Mouse (Mus musculus) fat pad, adult 2 months (tissue): Measurements from ENCODE around the gene Fez1.

Experiments used
- DNase-seq: peaks from one replicate; pipeline ENCODE4 v3.0.0-alpha.2; 2011; ENCODE audit warnings: low read depth, low spot score; ENCODE audit errors: extremely low read depth

The Fez1 gene

DNA sequence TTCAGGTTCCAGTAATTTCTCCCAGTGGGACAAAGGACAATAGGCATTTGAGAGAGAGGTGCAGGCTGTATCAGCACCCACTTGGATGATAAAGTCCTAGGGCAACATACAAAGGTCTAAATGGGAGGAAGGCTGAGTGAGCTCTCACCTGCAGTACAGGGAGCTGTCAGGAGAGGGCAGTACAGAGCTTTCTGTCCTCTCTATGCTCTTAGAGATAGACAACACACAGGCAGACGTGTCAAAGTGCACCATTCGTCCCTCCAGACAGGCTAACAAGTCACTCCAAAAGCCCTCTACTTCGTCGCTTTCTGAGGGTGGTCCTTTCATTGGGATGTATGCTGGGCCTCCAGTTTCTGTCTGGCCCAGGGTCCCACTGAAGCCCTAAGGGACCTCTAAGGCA is 68.9 kb downstream of the Fez1 start:
- DNase-seq, result no peak

DNA sequence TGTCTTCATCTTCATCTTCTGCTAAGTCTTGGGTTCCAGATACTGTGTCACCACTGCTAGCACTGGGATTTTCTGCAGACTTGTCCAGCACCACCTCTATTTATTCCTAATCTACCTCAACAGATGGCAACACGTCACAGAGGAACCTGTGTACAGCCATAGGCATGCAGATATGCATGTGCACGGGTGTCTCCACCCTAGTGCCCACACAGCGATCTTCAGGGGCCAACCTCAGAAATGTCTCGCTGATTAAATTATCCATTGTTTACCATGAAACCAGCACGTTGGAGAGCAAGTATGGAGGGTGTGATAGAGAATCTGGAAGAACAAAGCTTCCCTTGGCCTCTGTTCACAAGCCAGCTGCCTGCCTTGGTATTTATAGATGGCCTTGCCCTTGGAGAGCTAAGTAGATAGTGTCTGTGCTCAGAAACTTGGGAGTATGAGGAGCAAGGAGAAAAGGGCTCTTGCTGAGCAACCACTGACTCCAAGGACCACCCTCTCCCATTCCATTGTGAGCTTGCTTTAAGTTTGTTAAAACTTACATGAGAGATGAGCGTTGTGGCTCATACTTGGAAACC is 71.8 kb downstream of the Fez1 start:
- no peak for DNase-seq

DNA sequence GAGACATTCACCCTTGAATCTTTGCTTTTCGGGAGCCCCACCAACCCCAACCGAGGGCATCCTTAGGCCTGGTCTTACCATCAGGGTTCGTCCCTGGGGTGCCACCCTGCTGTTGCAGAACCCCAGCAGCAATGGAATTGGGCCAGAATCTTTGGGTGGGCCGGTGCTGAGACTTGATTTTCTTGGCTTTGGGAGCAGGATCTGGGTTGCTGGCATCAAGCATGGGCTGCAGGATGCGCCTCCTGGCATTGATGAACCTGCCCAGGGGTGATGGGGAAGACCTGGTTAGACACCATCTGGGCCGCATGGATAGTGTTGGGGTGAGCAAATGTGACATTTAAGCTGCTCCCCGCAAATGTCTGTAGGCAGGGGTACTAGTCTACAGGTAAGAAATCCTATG is 72.6 kb downstream of the Fez1 start:
- no peak for DNase-seq

DNA sequence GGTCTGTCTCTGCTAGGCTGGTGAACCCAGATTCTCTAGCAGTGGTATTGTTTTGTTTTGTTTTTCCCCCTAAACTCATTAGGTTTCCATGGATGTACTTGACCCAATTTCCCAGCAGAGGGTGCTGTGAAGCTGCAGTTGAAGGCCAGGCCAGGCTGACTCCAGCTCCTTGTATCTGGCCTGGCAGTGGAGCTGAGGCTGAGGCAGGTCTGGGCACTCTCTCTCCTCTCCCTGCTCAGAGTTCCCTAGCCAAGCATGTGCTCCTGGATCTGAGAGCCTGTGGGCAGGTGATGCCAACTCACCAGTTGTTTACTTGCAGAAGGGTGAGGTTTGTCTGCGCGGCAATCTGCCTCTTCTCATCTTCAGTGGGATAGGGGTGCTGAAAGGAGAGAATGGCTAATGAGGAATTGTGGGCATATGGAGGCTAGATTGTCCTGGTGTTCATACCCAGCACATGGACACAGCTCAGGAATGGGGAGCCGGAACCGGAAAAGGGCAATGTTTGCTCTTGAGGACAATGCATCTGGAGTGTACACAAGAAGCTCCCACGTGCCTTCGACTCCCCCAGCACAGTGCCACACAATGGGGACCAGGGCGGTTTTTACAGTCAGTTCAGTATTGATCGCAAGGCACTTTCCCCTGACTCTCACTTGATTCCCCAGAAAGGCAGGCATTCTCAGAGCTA is 73.5 kb downstream of the Fez1 start:
- no peak for DNase-seq

DNA sequence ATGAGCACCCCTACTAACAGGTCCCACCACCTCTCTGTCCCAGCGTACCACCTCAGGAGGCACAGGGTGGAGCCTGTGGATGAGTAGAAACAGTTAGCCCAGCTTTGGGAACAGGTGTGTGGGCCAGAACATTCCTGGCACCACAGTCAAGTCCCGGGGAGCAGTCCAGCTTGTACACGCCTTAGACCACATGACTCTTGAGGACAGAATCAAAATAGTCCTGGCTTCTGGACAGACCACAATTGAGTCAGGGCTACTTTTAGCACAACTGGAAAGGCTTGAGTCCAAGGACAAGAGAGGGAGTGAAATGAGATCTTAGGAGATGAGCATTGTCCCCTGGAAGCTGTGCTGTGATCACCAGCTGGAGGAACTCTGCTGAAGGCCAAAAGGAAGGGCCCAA is 76.9 kb downstream of the Fez1 start:
- no peak for DNase-seq

DNA sequence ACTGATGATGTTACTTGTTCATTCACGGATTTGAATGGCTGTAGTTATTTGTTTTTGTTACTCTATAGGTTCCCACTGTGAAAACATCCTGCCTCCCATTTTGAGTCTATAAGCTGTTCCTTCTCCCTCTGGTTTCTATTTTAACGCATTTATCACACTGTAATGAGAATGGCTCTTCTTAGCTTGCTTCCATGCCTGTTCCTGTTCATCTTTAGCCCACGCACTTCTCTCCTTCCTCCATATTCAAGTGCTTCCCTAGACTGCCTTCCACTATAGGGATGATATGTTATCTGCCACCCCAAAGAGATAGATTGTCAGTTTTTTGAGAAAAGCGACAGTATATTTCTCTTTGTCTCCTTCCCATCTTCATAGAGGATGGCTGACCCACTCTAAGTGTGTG is 78.8 kb downstream of the Fez1 start:
- no peak for DNase-seq

DNA sequence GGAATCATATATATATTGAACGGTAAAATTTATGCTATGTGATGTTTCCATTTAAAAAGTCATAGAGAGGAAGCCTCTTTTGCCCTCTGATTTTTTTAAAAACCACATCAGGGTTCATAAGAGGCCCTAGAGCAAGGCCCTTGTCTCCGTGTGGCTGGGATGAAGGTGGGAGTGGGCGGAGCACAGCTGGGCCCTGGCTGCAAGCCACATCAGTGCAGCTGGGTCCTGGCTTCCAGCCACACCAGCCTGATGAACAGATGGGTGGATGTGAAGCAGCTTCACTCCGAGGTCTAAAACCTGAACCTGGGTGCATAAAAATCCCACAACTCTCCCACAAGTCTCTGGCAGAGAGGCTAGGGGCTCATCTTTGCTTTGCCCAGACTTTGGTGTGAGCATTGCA is 83.8 kb downstream of the Fez1 start:
- no peak for DNase-seq

DNA sequence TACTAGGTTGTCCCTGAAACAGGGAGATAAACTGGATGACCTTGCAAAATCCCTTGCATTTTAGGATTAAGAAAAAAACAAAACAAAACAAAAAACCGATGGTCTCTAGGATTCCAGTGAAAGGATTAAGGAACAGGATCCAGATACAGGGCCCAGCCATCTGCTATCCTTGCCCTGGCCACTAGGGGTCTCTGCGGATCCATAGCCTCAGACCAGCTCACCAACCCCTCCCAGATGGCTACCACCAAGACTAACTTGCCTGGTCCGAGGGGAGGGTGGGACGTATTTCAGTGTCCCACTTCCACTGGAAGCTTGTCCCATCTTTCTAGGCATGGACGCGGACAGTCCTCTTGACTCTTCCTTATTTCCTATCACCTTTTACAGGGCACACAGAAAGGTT is 94.7 kb downstream of the Fez1 start:
- DNase-seq, result no peak

DNA sequence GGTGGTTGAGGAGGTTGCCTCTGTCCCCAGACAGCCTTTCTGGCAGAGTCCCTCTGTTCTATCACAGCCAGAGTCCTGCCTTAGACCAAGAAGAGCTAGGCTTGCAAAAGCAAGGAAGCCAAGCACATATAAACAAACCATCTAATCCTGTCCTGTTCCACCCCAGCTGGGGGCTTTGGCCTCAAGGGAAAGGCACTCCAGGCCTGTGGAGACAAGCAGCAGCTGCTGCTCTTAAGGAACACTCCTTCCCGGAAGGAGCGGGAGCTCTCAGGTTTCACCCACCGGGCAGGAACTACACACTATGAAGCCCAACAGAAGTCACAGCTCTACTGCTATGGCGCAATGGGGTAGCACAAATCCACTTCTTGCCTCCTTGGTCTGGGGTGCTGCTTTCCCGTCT is 95.3 kb downstream of the Fez1 start:
- no peak for DNase-seq

DNA sequence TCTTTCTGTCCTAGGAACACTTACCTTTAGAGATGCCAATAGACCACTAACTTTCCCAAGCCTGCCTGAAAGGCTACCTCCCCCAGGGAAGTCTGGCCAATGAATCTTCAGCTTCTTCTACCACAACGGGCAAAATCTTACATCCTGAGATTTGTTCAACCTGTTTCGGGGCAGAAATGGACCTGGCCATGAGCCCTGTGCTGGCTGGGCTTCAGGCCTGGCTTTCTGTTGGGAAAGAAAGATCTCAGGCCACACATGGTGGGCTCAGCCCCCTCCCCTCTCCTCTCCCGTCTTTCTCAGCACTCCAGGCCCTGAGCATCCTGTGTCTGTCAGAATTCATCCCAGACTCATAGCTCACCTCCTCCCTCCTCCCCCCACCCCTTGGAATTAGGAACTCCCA is 96.9 kb downstream of the Fez1 start:
- DNase-seq, result no peak

DNA sequence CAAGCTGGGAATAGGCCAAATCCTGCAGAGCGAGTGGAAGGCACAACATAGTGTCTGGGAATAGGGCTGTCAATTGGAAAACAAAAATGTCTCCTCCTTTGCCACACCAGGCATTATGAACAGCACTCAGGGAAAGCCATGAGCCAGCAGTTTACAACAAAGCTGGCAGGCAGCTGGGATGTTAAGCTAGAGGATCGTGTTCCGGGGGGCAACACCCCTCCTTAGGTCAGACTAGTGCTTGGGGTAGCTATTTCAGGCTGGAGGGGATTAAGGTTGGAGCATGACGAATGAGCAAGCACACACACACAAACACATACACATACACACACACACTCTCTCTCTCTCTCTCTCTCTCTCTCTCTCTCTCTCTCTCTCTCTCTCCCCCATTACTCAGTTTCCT is 97.8 kb downstream of the Fez1 start:
- no peak for DNase-seq

DNA sequence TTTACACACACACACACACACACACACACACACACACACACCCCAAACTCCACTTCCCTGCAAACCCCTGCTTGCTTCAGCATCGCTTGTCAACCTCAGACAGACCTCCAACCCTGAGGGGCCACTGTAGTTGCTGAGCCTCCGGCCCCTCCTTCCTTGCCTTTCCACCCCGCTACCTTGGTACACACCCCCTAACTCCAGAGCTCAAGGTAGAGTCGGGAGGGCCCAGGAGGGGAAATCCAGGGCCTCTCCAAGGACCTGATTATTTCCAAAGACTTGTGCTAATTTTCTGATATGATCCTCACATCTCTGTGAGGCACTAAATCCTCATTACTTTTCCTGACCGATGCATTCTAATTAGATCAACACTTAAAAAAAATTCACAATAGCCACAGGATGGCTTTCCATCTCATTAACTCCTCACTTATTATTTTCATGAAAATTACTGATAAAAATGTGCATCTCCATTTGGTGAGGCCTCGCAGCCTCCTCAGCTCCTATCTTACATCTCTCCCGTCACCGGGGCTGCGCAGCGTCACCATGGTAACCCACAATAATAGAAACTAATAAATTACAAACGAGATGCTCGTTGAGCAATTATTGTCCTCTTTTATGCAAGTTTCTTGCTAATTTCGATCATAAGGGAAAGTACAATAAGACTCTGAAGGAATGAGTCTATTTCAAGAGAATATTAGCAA is 100.2 kb downstream of the Fez1 start:
- no peak for DNase-seq

DNA sequence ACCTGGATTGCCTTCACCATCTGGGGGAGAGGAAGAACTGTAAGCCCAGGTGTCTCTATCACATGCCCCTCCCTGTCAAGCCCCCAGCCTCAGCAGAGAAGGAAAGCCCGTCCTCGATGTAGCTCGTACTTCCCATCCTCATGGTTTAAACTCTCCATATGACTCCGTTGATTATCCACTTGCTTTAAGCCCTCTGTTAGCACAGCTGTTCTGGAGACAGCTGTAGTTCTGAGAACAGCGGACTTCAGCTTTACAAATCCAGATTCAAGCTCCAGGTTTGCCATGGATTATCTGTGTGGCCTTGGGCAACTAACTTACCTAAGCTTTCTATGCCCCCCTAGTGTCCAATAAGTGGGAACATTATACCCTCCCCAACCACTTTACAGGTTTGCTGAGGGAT is 102.1 kb downstream of the Fez1 start:
- DNase-seq, result no peak
